Mouse (Mus musculus) heart, adult 8-10 months (tissue): ENCODE results near the gene Hs3st1. TPM values are rescaled to one million over a fixed set of nuclear protein-coding genes. Genes with fewer than 3 reads are reported as not detected.
A peak's percentile ranks its signal among the peaks of the same experiment; 100 is the strongest.
"Not testable (repeated sequence)": the region's sequence is repeated elsewhere in the genome, so short reads cannot be mapped to it uniquely, and the experiment has no call there.

ENCODE experiments used
- DNase-seq: peaks from one replicate; pipeline ENCODE4 v3.0.0; 2022; ENCODE audit warnings: low spot score
- total RNA-seq, 4 experiments: library from RNA; stranded (reverse); gene quantifications; 2 replicates each; pipeline ENCODE4 v1.2.4; 2022

Hs3st1 gene
- 1 to 10 TPM; 5.0 to 7.5 (median 6.6) TPM for total RNA-seq

GRCm38 (mm10) chr5:39755375-39755774 is at the start of gene Hs3st1:
TSS of gene Hs3st1 (minus strand) at chr5:39755475.
- not testable (repeated sequence) for DNase-seq

- DNase-seq, result no peak
Observed at GRCm38 (mm10) chr5:39804663-39805062, 49.4 kb upstream of the Hs3st1 start.

GRCm38 (mm10) chr5:39803941-39804340 is 48.7 kb upstream of the Hs3st1 start:
- DNase-seq, result no peak

GRCm38 (mm10) chr5:39803457-39803856 is 48.2 kb upstream of the Hs3st1 start:
- no peak for DNase-seq

- no peak for DNase-seq
Observed at GRCm38 (mm10) chr5:39802110-39802509, 46.8 kb upstream of the Hs3st1 start.

- no peak for DNase-seq
Observed at GRCm38 (mm10) chr5:39777094-39777710, 21.9 kb upstream of the Hs3st1 start.

- DNase-seq, result no peak
Observed at GRCm38 (mm10) chr5:39771680-39772348, 16.5 kb upstream of the Hs3st1 start.

- no peak for DNase-seq
Observed at GRCm38 (mm10) chr5:39761682-39762456, 6.6 kb upstream of the Hs3st1 start.

- DNase-seq, result peak; percentile 16
Observed at GRCm38 (mm10) chr5:39758890-39759475, 3.7 kb upstream of the Hs3st1 start.

GRCm38 (mm10) chr5:39736843-39737242 is 18.4 kb downstream of the Hs3st1 start:
- DNase-seq, result no peak

- no peak for DNase-seq
Observed at GRCm38 (mm10) chr5:39733750-39734443, 21.4 kb downstream of the Hs3st1 start.

GRCm38 (mm10) chr5:39733013-39733749 is 22.1 kb downstream of the Hs3st1 start:
- no peak for DNase-seq

- no peak for DNase-seq
Observed at GRCm38 (mm10) chr5:39715694-39716550, 39.4 kb downstream of the Hs3st1 start.

- no peak for DNase-seq
Observed at GRCm38 (mm10) chr5:39715193-39715592, 40.1 kb downstream of the Hs3st1 start.

GRCm38 (mm10) chr5:39705539-39705938 is 49.7 kb downstream of the Hs3st1 start:
- DNase-seq, result no peak

- DNase-seq, result no peak
Observed at GRCm38 (mm10) chr5:39660826-39661225, 94.4 kb downstream of the Hs3st1 start.

- no peak for DNase-seq
Observed at GRCm38 (mm10) chr5:39659417-39659816, 95.9 kb downstream of the Hs3st1 start.

- DNase-seq, result no peak
Observed at GRCm38 (mm10) chr5:39644827-39645380, 110.4 kb downstream of the Hs3st1 start.
